Mouse (Mus musculus) ES-E14 (cell line): ENCODE measurements around the gene Prdm10. TPM values are rescaled to one million over a fixed set of nuclear protein-coding genes. Genes with fewer than 3 reads are reported as not detected.

ENCODE experiments used
- DNase-seq: peaks from one replicate; pipeline ENCODE4 v3.0.0-alpha.2; 2013; ENCODE audit warnings: low read depth, low spot score
- H3K27ac ChIP-seq: 2 replicates; pipeline ENCODE4 v1.5.1; 2012; ENCODE audit warnings: low read depth, mild to moderate bottlenecking, low read length, moderate library complexity, mixed read lengths; ENCODE audit not compliant: poor library complexity, insufficient read depth, severe bottlenecking
- H3K36me3 ChIP-seq: 2 replicates; pipeline ENCODE4 v1.6.1; 2012; ENCODE audit warnings: mild to moderate bottlenecking, low read length, moderate library complexity, mixed read lengths; ENCODE audit not compliant: control insufficient read depth, poor library complexity, insufficient read depth, severe bottlenecking
- H3K4me1 ChIP-seq, 2 experiments: fragments of 150-350 bp in 1 of 2; sonication (generic) in 1 of 2; 2 replicates each; pipeline ENCODE4 v1.6.1; 2012; ENCODE audit warnings: low read length in 2 of 2, mild to moderate bottlenecking in 1 of 2, mixed read lengths in 1 of 2; ENCODE audit not compliant: control insufficient read depth in 2 of 2, insufficient read depth in 2 of 2, poor library complexity in 1 of 2
- H3K4me3 ChIP-seq, 2 experiments: fragments of 150-350 bp in 1 of 2; sonication (generic) in 1 of 2; 2 replicates each; pipeline ENCODE4 v1.5.1; 2012; ENCODE audit warnings: low read length in 2 of 2, low read depth in 1 of 2, mild to moderate bottlenecking in 1 of 2, mixed read lengths in 1 of 2; ENCODE audit not compliant: insufficient read depth in 1 of 2, poor library complexity in 1 of 2, severe bottlenecking in 1 of 2
- H3K9ac ChIP-seq: 2 replicates; pipeline ENCODE4 v1.6.1; 2012; ENCODE audit warnings: low read depth, mild to moderate bottlenecking, low read length, mixed read lengths; ENCODE audit not compliant: poor library complexity, insufficient read depth, severe bottlenecking
- H3K9me3 ChIP-seq: fragments of 150-350 bp; sonication (generic); 2 replicates; pipeline ENCODE4 v1.6.1; 2012; ENCODE audit warnings: low read depth, mild to moderate bottlenecking, low read length; ENCODE audit not compliant: control insufficient read depth, insufficient read depth
- CHD2 ChIP-seq: IDR thresholded peaks from 2 replicates; pipeline ENCODE4 v1.6.1; 2014; ENCODE audit warnings: mild to moderate bottlenecking, low read depth, low read length, inconsistent platforms
- HCFC1 ChIP-seq: IDR thresholded peaks from 2 replicates; pipeline ENCODE4 v1.6.1; 2012; ENCODE audit warnings: low read length, inconsistent platforms, borderline replicate concordance; ENCODE audit not compliant: insufficient read depth
- MAFK ChIP-seq: IDR thresholded peaks from 2 replicates; pipeline ENCODE4 v1.6.1; 2014; ENCODE audit warnings: mild to moderate bottlenecking, low read depth, low read length, inconsistent platforms; ENCODE audit not compliant: insufficient read depth
- ZC3H11A ChIP-seq: IDR thresholded peaks from 2 replicates; pipeline ENCODE4 v1.6.1; 2012; ENCODE audit warnings: low read depth, mild to moderate bottlenecking, inconsistent platforms, low read length, borderline replicate concordance
- ZNF384 ChIP-seq: IDR thresholded peaks from 2 replicates; pipeline ENCODE4 v1.6.1; 2012; ENCODE audit warnings: low read depth, low read length, inconsistent platforms
- in situ Hi-C, 2 experiments: fragments of 600-800 bp; cut with MboI; formaldehyde crosslinking; loops; one replicate each; pipeline ENCODE4 v1.15.1; 2025; ENCODE audit warnings: low sequenced_read_pairs in 2 of 2, inconsistent platforms in 1 of 2; ENCODE audit not compliant: unreplicated experiment in 2 of 2
- total RNA-seq: library from RNA; depleted of rRNA; stranded (reverse); fragments of 300-350 nt; gene quantifications from 2 replicates; pipeline ENCODE4 v1.2.3, GENCODE M21; 2012

Prdm10 gene
- total RNA-seq, 1 experiment, result 10.5 TPM

- Histone ChIP-seq H3K9ac (no peak overlapping the region), H3K27ac (no peak overlapping the region), H3K36me3 (no peaks in the 10 kb centered on the region), H3K4me1 (peaks cover 3 to 11% of the 10 kb centered on the region in 2 experiments; a peak in 3 of 4 replicates), H3K4me3 (no peak overlapping the region), H3K9me3 (no peaks in the 10 kb centered on the region)
- TF ChIP-seq MAFK (no peak), ZNF384 (no peak), HCFC1 (no peak), CHD2 (no peak), ZC3H11A (no peak)
- no peak for DNase-seq
- in situ Hi-C loops, result no loop called here
These were observed 2.7 kb downstream of the Prdm10 start for GRCm38 (mm10) chr9:31283044-31283443.

- in situ Hi-C loops, result no loop called here
- H3K9me3 ChIP-seq, result no peaks in the 10 kb centered on the region
- TF ChIP-seq ZC3H11A (no peak), HCFC1 (no peak), MAFK (no peak), ZNF384 (no peak), CHD2 (no peak)
- H3K4me3 ChIP-seq, result no peak overlapping the region
- peak; percentile 40 for DNase-seq
- no peak overlapping the region for H3K27ac ChIP-seq
- H3K36me3 ChIP-seq, result no peaks in the 10 kb centered on the region
- peaks cover 3 to 5% of the 10 kb centered on the region in 2 experiments; a peak in 3 of 4 replicates for H3K4me1 ChIP-seq
- H3K9ac ChIP-seq, result no peak overlapping the region
These were observed 3.6 kb downstream of the Prdm10 start for GRCm38 (mm10) chr9:31283911-31284310.

- Histone ChIP-seq H3K9ac (no peak overlapping the region), H3K4me3 (no peak overlapping the region), H3K4me1 (peaks cover 3% of the 10 kb centered on the region in 2 experiments; a peak in 1 of 4 replicates), H3K36me3 (no peaks in the 10 kb centered on the region), H3K9me3 (no peaks in the 10 kb centered on the region), H3K27ac (no peak overlapping the region)
- no peak for TF ChIP-seq HCFC1
- no peak for TF ChIP-seq ZC3H11A
- TF ChIP-seq MAFK, result no peak
- no peak for TF ChIP-seq ZNF384
- TF ChIP-seq CHD2, result no peak
- no peak for DNase-seq
- in situ Hi-C loops, result no loop called here
These were observed 10.0 kb downstream of the Prdm10 start for GRCm38 (mm10) chr9:31290201-31290862.

GRCm38 (mm10) chr9:31291978-31292377, 11.6 kb downstream of the Prdm10 start:
- Histone ChIP-seq H3K27ac (no peak overlapping the region), H3K9ac (no peak overlapping the region), H3K4me3 (no peak overlapping the region), H3K9me3 (no peaks in the 10 kb centered on the region), H3K36me3 (no peaks in the 10 kb centered on the region), H3K4me1 (peaks cover 3% of the 10 kb centered on the region in 2 experiments; a peak in 1 of 4 replicates)
- DNase-seq, result no peak
- in situ Hi-C loops, result no loop called here
- TF ChIP-seq CHD2 (no peak), ZC3H11A (no peak)

- DNase-seq, result no peak
- H3K36me3 ChIP-seq, result no peaks in the 10 kb centered on the region
- H3K9ac ChIP-seq, result no peak overlapping the region
- no peak overlapping the region for H3K4me3 ChIP-seq
- in situ Hi-C loops, result no loop called here
- H3K4me1 ChIP-seq, result peaks cover 3% of the 10 kb centered on the region in 2 experiments; a peak in 1 of 4 replicates
- no peak for TF ChIP-seq MAFK
- no peak for TF ChIP-seq ZC3H11A
- no peak for TF ChIP-seq ZNF384
- TF ChIP-seq HCFC1, result no peak
- no peak for TF ChIP-seq CHD2
- H3K9me3 ChIP-seq, result no peaks in the 10 kb centered on the region
- H3K27ac ChIP-seq, result no peak overlapping the region
These were observed 12.9 kb downstream of the Prdm10 start for GRCm38 (mm10) chr9:31293208-31293607.
